Mouse (Mus musculus) testis, postnatal 14 days (tissue): ENCODE measurements around the gene Rbl1.

ENCODE experiments used
- DNase-seq: peaks from one replicate; pipeline ENCODE4 v3.0.0; 2021; ENCODE audit warnings: low spot score

Rbl1 gene

DNA sequence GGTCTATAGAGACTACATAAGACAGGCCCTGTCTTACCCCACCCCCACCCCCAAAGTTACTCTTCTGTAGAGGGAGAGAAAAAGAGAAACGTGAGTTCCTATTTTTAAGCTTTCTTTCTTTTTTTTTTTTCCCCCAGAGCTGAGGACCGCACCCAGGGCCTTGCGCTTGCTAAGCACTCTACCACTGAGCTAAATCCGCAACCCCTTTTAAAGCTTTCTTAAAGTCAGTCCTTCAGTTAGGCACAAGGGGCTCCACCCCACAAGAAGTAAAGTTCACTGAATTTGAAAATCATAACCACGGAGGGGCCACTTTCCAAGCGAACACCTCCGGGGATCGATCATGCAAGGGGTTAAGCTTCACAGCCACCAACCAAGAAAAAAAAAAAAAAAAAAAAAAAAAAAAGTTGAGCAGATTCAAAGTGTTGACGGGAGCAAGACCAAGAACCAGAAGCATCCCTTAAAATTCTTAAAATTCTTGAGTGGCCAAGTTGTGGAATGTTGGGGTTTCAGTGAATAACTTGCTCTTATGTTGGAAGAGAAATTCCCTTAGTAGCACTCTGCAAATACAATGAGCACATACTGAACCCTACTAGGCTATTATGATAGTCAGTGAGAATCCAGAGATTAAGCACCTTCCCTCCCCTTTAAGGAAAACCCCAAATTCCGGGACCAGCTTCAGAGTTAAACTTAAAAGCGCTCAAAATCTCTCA, 70.4 kb downstream of the Rbl1 start:
- DNase-seq = no peak

DNA sequence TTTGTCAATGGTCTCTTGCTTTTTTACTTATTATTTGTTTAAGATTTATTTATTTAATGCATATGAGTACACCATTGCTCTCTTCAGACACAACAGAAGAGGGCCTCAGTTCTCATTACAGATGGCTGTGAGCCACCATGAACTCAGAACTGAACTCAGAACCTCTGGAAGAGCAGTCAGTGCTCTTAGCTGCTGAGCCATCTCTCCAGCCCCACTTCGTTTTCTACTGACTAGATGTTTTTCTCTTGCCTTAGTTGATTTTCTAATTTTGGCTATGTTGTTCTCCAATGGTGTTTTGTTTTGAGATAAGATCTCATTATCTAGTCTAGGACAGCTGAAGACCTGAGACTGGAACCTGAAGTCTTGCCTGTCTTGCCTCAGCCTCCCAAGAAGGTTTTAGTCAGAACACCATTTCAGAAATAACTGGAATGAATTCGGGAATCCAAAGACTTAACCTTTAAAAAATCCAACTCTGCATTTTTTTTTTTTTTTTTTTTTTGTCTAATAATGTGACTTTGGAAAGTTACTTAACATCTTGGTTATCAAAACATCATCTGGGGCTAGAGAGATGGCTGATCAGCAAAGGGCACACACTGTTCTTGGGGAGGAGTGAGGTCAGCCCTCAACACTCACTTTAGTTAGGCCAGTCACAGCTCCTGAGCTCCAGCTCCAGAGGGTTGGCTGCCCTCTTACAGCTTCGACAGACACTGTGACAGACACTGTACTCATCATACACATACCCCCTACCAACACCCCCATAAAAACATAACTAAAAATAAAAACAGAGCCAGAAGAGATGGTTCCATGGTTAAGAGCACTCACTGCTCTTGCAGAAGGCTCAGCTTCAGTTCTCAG, 71.4 kb downstream of the Rbl1 start:
- DNase-seq = no peak

DNA sequence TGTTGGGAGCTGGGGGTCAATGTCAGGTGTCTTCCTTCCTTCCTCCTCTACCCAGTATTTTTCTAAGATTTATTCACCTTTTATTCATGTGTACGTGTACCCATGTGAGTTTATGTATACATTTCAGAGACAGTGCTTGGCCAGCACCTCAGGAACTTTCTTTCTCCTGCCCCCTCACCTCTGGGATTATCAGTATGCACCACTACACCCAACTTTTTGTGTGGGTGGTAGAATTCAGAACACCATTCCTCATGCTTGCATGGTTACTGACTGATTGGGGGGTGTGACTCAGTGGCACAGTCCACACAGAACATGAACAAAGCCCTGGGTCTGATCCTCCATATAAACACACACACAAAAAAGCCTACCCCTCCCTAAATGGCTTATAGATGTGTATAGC, 72.2 kb downstream of the Rbl1 start:
- DNase-seq = no peak

DNA sequence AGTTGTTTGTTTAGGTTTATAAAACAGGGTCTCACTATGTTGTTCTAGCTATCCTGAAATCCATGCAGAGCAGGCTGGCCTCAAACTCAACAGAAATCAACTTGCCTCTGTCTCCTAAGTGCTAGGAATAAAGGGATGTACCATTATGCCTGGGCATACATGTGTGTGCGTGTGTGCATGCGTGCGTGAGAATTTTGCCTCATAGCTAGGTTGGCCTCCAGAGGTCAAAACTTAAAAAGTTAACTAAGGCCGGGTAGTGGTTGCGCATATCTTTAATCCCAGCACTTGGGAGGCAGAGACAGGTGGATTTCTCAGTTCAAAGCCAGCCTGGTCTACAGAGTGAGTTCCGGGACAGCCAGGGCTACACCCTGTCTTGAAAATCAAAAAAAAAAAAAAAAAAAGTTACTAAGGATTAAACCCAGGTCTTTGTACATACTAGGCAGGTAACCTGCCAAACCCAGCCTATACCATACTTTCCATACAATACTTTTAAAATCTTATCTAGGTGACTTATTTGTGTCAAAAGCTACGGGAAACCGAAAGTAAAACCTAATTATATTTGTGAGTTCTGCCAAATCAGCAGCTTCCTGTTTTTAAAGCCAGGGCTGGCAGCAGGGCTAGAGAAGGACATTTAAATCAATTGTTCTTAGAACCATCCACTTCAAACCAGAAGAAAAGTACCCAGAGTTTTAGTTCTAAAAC, 73.4 kb downstream of the Rbl1 start:
- DNase-seq = no peak

DNA sequence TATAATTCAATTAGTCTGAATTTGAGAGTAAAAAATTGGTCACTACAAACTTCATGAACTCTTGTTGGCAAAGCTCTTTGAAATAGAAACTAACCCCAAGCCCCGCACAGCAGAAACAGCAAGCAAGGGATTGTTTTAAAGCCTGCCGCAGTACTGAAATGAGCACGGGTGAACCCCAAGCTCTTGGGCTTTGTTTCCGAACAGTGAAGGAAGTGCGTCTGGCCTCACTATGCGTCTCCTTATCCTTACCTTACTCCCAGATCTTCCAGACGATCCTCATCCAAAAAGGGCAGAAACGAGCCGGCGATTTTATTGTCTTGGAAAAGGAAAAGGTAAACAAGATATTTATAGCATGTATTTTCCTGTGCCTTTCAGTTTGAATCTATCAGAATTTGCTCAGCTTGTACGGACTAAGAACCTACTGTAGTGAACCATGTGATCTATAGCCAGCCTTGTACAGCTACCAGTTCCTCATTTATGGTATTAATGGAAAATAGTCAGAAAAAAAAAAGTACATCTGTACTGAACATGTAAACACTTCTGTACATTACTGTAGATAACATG, 74.7 kb downstream of the Rbl1 start:
- DNase-seq = no peak

DNA sequence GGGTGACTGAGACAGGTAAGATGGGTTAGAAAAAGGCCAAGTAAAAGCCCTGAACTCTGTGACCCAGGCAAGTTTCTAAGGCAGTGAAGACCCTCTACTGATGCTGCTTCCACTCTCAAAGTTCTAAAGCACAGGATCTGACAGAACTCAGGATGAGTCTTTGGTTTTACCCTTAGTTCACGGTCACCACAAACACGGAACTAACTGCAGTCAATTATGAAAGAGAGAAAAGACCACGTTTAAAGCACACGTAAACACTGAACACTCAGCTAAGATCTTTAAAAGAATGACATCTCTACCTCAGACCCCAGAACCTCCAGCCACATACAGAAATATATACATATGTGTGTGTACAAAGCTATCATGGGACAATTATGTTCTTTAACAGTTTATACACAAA, 75.2 kb downstream of the Rbl1 start:
- no peak for DNase-seq

DNA sequence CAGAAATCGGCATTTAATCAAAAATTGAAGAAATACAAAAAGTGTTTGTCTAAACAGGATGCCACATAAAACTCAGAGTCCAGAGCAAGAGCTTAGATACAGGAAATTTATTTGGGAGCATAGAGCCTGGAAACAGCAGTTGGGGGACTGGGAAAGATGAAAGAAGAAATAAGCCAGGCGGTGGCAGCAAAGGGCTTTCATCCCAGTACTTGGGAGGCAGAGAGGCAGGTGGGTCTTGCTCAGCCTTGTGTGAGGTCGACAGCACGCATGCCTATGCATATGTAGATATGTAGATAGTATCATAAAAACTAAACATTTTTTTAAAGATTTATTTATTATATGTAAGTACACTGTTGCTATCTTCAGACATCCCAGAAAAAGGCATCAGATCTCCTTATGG, 76.3 kb downstream of the Rbl1 start:
- DNase-seq = no peak

DNA sequence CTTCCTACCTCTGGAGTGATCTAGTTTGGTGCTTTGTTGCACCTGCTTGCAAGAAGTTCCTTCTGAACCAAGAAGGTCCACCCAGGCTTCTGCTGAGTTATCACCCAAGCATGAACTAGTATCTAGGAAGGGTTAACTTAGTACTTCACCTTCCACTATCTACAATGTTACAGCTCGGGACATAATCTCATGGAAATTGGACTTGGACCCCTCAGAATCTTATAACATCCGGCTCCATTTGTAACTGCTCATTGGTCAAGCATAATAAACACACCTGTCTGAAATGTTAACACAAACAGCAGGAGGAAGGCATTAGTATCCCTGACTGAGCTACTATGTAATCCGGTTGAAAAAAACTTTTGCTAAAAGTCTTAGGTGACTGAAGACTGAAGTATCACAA, 77.0 kb downstream of the Rbl1 start:
- DNase-seq = no peak

DNA sequence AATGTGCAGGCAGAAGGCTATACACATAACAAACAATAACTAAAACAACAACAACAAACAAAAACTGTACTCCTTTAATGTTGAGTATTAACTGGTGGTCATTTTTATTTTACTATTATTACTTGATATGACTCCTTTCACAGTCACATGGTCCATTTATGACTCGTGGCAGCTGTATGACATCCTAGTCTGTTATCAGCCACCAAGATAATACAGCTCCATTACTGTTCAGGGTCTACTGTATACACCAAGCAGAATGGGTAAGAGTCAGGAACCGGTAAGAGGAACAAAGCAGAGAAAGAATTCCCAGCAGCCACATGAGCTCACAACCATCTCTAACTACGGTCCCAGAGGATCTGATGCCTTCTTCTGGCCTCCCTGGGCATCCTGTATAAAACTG, 79.1 kb downstream of the Rbl1 start:
- DNase-seq = no peak

DNA sequence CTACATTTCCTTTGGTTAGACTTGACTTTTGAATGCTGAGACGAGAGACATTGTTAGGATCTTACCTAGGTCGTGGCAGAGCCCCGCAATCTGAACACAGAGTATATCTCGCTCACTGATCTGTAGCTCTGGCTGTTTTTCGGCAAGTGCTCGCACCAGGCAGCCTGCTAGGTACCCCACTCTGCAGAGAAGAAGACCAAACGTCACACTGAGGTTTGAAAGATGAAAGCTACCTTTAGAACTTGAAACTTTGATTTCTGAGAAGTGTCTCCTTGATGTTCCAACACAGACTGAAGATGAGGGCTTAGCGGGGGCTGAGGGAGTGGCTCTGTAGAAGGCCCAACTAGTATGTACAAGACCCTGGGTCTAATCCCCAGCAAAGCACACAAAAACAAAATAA, 82.6 kb downstream of the Rbl1 start:
- no peak for DNase-seq

DNA sequence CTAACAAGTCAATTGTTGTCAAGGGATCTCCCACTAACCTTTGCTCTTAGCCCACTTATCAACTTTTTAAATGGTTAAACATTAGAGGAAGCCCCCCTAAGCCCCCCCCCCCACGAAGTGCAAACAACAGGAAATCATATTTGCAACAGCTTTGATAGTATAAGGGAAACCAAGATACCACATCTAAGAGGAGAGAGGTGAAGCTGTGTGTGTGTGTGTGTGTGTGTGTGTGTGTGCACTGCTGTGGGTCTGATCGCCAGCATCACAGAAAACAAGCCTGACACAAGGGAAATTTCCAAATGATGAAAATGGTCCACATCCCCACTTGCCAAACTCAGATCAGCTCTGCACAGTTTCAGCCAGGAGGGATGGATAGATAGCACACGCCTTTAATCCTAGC, 85.3 kb downstream of the Rbl1 start:
- no peak for DNase-seq

DNA sequence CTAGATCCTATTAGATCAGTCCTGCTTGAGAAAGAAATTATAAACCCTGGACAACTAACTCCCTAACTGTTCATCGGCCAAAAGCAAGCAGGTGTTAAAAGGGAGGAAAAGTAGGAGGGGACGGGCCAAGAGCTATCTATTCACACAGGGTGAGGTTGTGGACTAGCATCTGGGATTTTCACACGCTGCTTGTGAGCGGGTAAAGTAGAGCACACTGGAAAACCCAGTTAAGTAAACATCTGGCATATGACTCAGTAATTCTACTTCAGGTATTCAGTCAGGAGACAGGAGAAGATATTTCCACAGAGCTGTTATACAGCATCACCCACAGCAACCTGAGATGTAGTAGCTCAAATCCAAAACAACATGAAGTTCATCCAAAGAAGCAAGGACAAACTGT, 85.8 kb downstream of the Rbl1 start:
- DNase-seq = no peak

DNA sequence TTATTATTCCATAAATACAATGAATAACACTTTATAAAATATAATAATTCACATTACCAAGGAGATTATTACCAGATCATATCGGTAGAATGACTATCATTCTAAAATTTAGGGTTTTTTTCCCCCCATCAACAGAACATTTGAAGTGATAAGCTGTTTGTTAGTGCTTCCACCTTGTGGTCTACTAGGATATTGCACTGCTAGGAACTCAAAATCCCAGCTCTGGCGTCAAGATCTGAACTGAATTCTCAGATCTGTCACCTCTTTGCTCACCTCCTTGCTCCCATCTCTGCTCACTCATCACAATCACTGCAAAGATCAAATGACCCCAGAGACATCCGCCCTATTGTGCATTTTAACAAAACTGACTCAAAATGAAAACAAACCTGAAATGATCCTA, 87.4 kb downstream of the Rbl1 start:
- DNase-seq = no peak

DNA sequence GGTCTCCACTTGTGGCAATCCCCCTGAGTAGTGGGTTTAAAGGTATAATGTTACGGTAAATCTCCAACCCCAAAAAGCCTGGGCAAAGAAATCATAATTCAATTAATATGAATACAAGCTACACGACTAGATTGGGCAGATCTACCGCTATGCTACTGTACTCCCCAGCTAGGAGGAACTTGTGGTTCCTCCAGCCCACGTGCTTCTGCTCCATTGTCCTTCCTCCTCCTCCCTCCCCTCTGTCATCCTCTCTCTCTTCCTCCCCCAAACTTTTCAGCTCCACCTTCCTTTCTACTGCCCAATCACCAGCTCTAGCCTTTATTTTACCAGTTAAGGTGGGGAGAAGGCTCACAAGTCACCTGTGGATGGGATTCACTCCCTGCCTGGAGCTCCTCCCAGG, 96.1 kb downstream of the Rbl1 start:
- no peak for DNase-seq

DNA sequence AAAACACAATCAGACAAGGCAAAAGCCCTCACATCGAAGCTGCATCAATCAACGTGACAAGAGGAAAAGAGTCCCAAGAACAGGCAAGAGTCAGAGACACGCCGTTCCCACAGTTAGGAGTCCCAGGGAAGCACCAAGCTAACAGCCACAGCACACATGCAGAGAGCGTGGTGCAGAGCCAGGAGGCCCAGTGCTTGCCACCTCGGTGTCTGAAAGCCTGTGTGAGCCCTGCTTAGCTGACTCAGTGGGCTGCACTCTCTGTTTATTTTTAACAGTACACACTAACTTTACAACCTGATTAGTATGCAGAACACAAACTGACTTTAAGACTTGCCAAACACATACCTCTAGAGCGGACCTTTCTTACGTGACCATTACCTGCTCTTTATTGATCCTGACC, 99.9 kb downstream of the Rbl1 start:
- DNase-seq = no peak

DNA sequence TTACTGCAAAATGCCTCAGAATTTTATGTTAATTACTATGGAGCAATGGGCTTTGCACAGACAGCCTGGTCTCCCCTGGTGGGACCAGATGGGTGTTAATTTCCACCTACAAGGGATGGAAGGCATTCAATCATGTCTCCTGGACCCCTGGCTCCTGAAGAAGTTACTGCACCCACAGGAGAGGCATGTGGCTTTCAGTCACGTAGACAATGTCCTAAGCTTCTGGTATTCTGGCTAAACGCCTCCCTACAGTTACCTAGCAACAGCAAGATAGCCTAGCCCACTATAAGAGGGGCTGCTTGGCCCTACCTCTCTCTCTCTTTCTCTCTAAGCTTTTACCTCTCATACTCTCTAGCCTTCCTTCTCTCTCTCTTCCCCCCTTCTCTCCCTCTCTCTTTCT, 102.1 kb downstream of the Rbl1 start:
- no peak for DNase-seq

DNA sequence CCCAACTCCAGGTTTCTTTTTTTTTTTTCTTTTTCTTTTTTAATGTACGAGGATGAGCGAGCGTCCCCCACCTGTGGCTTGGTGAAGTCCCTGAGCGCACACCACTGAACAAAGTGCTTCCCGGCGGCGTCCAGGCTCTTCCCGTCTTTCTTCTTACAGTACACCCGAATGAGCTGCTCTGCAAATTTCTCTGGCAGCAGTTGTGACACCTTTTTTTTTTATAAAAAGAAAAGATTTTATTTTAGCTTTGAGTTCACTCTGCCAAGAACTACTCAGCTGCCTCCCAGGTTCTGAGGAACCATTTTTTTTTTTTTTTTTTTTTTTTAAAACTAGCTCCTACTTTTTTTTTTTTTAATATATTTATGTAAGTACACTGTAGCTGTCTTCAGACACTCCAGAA, 102.7 kb downstream of the Rbl1 start:
- DNase-seq = no peak

DNA sequence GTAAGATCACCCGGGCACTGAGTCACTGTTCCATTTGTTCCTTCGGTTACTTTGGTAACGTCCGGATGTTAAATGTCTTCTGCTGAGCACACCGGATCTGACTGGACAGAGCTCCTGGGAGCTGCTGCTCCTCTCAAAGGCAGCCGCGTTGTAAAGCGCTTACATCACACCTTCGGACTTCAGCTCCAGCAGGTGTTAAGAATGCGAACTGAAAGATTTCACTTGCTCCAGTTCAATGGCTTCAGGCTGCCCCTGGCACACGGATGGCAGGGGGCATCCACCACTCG, 104.1 kb downstream of the Rbl1 start:
- DNase-seq = no peak

DNA sequence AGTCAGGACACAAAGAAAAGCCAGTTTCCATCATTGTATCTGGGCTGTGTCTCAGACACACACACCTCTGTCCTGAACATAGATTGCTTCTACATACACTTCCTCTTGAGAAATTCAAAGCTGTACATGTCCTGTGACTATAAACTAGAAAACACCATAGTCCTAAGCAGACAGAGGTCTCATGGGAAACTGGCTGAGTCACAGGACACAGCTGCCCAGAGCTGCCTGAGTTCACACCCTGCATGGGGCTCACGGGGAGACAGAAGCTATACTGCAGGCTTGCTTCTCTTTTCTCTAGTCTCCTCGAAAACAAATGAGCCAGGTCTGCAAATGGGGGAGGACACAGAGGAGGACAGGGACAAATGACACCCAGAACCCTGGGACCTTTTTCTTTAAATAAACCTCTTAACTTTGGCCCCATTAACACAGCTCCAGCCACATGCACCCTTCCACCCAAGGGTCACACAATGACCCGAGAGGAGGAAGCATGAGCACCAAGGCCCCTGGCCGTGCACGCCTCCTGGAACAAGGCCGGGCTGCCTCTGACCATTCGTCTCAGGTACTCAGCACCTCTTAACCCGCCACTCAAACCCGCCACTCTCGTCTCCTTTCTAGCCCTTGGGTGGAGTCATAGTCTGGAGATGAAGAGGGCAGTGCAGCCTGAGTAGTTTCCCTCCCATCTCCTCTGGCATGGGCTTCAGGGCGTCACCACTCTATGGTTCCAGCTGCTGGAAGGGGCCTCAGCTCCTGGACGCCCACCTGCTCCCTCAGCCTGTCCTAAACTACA, 104.6 kb downstream of the Rbl1 start:
- no peak for DNase-seq
